Mouse (Mus musculus) neural tube, embryonic 12.5 days (tissue): ENCODE measurements around the gene Cd7. TPM values are rescaled to one million over a fixed set of nuclear protein-coding genes. Genes with fewer than 3 reads are reported as not detected.
A peak's percentile ranks its signal among the peaks of the same experiment; 100 is the strongest.
"Not testable (repeated sequence)": the region's sequence is repeated elsewhere in the genome, so short reads cannot be mapped to it uniquely, and the experiment has no call there.

Source experiments
- ATAC-seq: fragments of 200-750 bp; cut with Nextera tagmentation; 2 replicates; pipeline ENCODE4 v1.8.0; 2017; ENCODE audit warnings: low read depth, mild to moderate bottlenecking, moderate TSS enrichment, moderate library complexity; ENCODE audit not compliant: low FRiP score
- H3K27ac ChIP-seq: fragments of 300-500 bp; sonication (generic); 2 replicates; pipeline ENCODE4 v1.5.1; 2016
- H3K27me3 ChIP-seq: fragments of 300-500 bp; sonication (generic); replicated peaks from 2 replicates; pipeline ENCODE4 v1.6.1; 2016; ENCODE audit warnings: mild to moderate bottlenecking
- H3K36me3 ChIP-seq: fragments of 300-500 bp; sonication (generic); 2 replicates; pipeline ENCODE4 v1.6.1; 2016; ENCODE audit warnings: mild to moderate bottlenecking
- H3K4me1 ChIP-seq: fragments of 300-500 bp; sonication (generic); 2 replicates; pipeline ENCODE4 v1.6.1; 2016
- H3K4me2 ChIP-seq: fragments of 300-500 bp; sonication (generic); replicated peaks from 2 replicates; pipeline ENCODE4 v1.6.1; 2016; ENCODE audit warnings: mild to moderate bottlenecking
- H3K4me3 ChIP-seq: fragments of 300-500 bp; sonication (generic); 2 replicates; pipeline ENCODE4 v1.5.1; 2016
- H3K9ac ChIP-seq: fragments of 300-500 bp; sonication (generic); 2 replicates; pipeline ENCODE4 v1.6.1; 2016; ENCODE audit warnings: mild to moderate bottlenecking
- H3K9me3 ChIP-seq: fragments of 300-500 bp; sonication (generic); 2 replicates; pipeline ENCODE4 v1.6.1; 2016; ENCODE audit warnings: mild to moderate bottlenecking
- WGBS: fragments of 180-500 bp; shearing (Covaris S2); methylation state at CpG from one replicate; pipeline ENCODE4 v1.1.7; 2016; 5-methylcytosine and 5-hydroxymethylcytosine counted together
- polyA plus RNA-seq: library from polyadenylated mRNA; unstranded; fragments of >200 nt; fragmentation: Nextera tagmentation; extraction: Ambion mirVana; gene quantifications from 2 replicates; pipeline ENCODE4 v1.2.1, GENCODE M21; 2016

Gene Cd7
- polyA plus RNA-seq, 1 experiment from 2014 or later = 0.47 TPM

- no peaks in the 10 kb centered on the region for H3K27me3 ChIP-seq
- no peaks in the 10 kb centered on the region for H3K9me3 ChIP-seq
- H3K4me2 ChIP-seq = no peak overlapping the region
- no peak overlapping the region for H3K4me3 ChIP-seq
- H3K36me3 ChIP-seq = no peaks in the 10 kb centered on the region
- 84% methylated on average over 8 of the region's 8 CpGs for WGBS
- H3K4me1 ChIP-seq = no peaks in the 10 kb centered on the region
- no peak for ATAC-seq
- no peak overlapping the region for H3K9ac ChIP-seq
- H3K27ac ChIP-seq = no peak overlapping the region
These were observed 22.4 kb upstream of the Cd7 start for GRCm38 (mm10) chr11:121061615-121062014.

GRCm38 (mm10) chr11:121060401-121061067, 21.3 kb upstream of the Cd7 start:
- H3K4me2 ChIP-seq, H3K27ac ChIP-seq, ATAC-seq, H3K9ac ChIP-seq, H3K4me1 ChIP-seq, H3K4me3 ChIP-seq, H3K36me3 ChIP-seq, H3K9me3 ChIP-seq, H3K27me3 ChIP-seq: not testable (repeated sequence)
- 96% methylated on average over 6 of the region's 6 CpGs for WGBS

GRCm38 (mm10) chr11:121059471-121059870, 20.3 kb upstream of the Cd7 start:
- no peaks in the 10 kb centered on the region for H3K4me1 ChIP-seq
- H3K27me3 ChIP-seq = no peaks in the 10 kb centered on the region
- no peak overlapping the region for H3K27ac ChIP-seq
- WGBS = 94% methylated on average over 4 of the region's 4 CpGs
- ATAC-seq = no peak
- no peaks in the 10 kb centered on the region for H3K9me3 ChIP-seq
- no peak overlapping the region for H3K9ac ChIP-seq
- no peak overlapping the region for H3K4me3 ChIP-seq
- H3K36me3 ChIP-seq = no peaks in the 10 kb centered on the region
- H3K4me2 ChIP-seq = no peak overlapping the region

GRCm38 (mm10) chr11:121058956-121059355, 19.7 kb upstream of the Cd7 start:
- H3K4me3 ChIP-seq = no peak overlapping the region
- ATAC-seq = no peak
- 90% methylated on average over 4 of the region's 4 CpGs for WGBS

GRCm38 (mm10) chr11:121058122-121058521, 18.9 kb upstream of the Cd7 start:
- Histone ChIP-seq H3K4me1 (no peaks in the 10 kb centered on the region), H3K9me3 (no peaks in the 10 kb centered on the region), H3K27ac (no peak overlapping the region), H3K9ac (no peak overlapping the region), H3K4me3 (no peak overlapping the region), H3K36me3 (no peaks in the 10 kb centered on the region), H3K27me3 (no peaks in the 10 kb centered on the region), H3K4me2 (no peak overlapping the region)
- 82% methylated on average over 5 of the region's 5 CpGs for WGBS
- no peak for ATAC-seq

More at GRCm38 (mm10) chr11:121058956-121059355, 19.7 kb upstream of the Cd7 start:
- no peaks in the 10 kb centered on the region for H3K36me3 ChIP-seq
- no peaks in the 10 kb centered on the region for H3K4me1 ChIP-seq
- no peak overlapping the region for H3K27ac ChIP-seq
- H3K4me2 ChIP-seq = no peak overlapping the region
- H3K9ac ChIP-seq = no peak overlapping the region
- no peaks in the 10 kb centered on the region for H3K9me3 ChIP-seq
- no peaks in the 10 kb centered on the region for H3K27me3 ChIP-seq

GRCm38 (mm10) chr11:121056536-121057236, 17.5 kb upstream of the Cd7 start:
- Histone ChIP-seq H3K4me3 (no peak overlapping the region), H3K36me3 (no peaks in the 10 kb centered on the region), H3K9ac (no peak overlapping the region), H3K9me3 (no peaks in the 10 kb centered on the region), H3K4me1 (no peaks in the 10 kb centered on the region), H3K27ac (no peak overlapping the region), H3K27me3 (no peaks in the 10 kb centered on the region), H3K4me2 (no peak overlapping the region)
- ATAC-seq = no peak
- WGBS = 74% methylated on average over 7 of the region's 7 CpGs

- Histone ChIP-seq H3K4me3 (no peak overlapping the region), H3K9ac (no peak overlapping the region), H3K27me3 (no peaks in the 10 kb centered on the region), H3K36me3 (no peaks in the 10 kb centered on the region), H3K9me3 (no peaks in the 10 kb centered on the region), H3K27ac (no peak overlapping the region), H3K4me1 (no peaks in the 10 kb centered on the region), H3K4me2 (no peak overlapping the region)
- 11% methylated on average over 8 of the region's 8 CpGs for WGBS
- ATAC-seq = 0 out of 2 replicates have a peak, but pooled peaks have one; percentile 21
These were observed 14.3 kb upstream of the Cd7 start for GRCm38 (mm10) chr11:121053536-121053935.

GRCm38 (mm10) chr11:121052387-121052786, 13.2 kb upstream of the Cd7 start:
- no peaks in the 10 kb centered on the region for H3K27me3 ChIP-seq
- no peak overlapping the region for H3K9ac ChIP-seq
- no peak overlapping the region for H3K27ac ChIP-seq
- no peaks in the 10 kb centered on the region for H3K9me3 ChIP-seq
- no peaks in the 10 kb centered on the region for H3K4me1 ChIP-seq
- no peak overlapping the region for H3K4me2 ChIP-seq
- 78% methylated on average over 4 of the region's 4 CpGs for WGBS
- no peaks in the 10 kb centered on the region for H3K36me3 ChIP-seq
- no peak overlapping the region for H3K4me3 ChIP-seq
- ATAC-seq = no peak

GRCm38 (mm10) chr11:121051793-121052192, 12.6 kb upstream of the Cd7 start:
- H3K4me3 ChIP-seq = no peak overlapping the region
- no peak overlapping the region for H3K27ac ChIP-seq
- H3K36me3 ChIP-seq = no peaks in the 10 kb centered on the region
- 64% methylated on average over 1 of the region's 1 CpGs for WGBS
- H3K9ac ChIP-seq = no peak overlapping the region
- H3K4me2 ChIP-seq = no peak overlapping the region
- no peaks in the 10 kb centered on the region for H3K4me1 ChIP-seq
- H3K27me3 ChIP-seq = no peaks in the 10 kb centered on the region
- no peak for ATAC-seq
- no peaks in the 10 kb centered on the region for H3K9me3 ChIP-seq

- Histone ChIP-seq H3K27me3 (no peaks in the 10 kb centered on the region), H3K9ac (no peak overlapping the region), H3K4me2 (no peak overlapping the region), H3K4me1 (no peaks in the 10 kb centered on the region), H3K27ac (no peak overlapping the region), H3K4me3 (no peak overlapping the region), H3K9me3 (no peaks in the 10 kb centered on the region), H3K36me3 (no peaks in the 10 kb centered on the region)
- ATAC-seq = no peak
- WGBS = 71% methylated on average over 1 of the region's 1 CpGs
These were observed 10.6 kb upstream of the Cd7 start for GRCm38 (mm10) chr11:121049840-121050239.

- Histone ChIP-seq H3K4me3 (no peak overlapping the region), H3K36me3 (no peaks in the 10 kb centered on the region), H3K4me1 (no peaks in the 10 kb centered on the region), H3K9ac (no peak overlapping the region), H3K27me3 (no peaks in the 10 kb centered on the region), H3K4me2 (no peak overlapping the region), H3K27ac (no peak overlapping the region), H3K9me3 (no peaks in the 10 kb centered on the region)
- 69% methylated on average over 2 of the region's 2 CpGs for WGBS
- ATAC-seq = no peak
These were observed 8.7 kb upstream of the Cd7 start for GRCm38 (mm10) chr11:121047826-121048399.

- no peak overlapping the region for H3K9ac ChIP-seq
- H3K9me3 ChIP-seq = no peaks in the 10 kb centered on the region
- no peak for ATAC-seq
- H3K27ac ChIP-seq = no peak overlapping the region
- 51% methylated on average over 1 of the region's 1 CpGs for WGBS
- no peaks in the 10 kb centered on the region for H3K4me1 ChIP-seq
- no peak overlapping the region for H3K4me3 ChIP-seq
- H3K4me2 ChIP-seq = no peak overlapping the region
- H3K36me3 ChIP-seq = no peaks in the 10 kb centered on the region
- no peaks in the 10 kb centered on the region for H3K27me3 ChIP-seq
These were observed 6.1 kb upstream of the Cd7 start for GRCm38 (mm10) chr11:121045286-121045685.
